Mouse (Mus musculus) urinary bladder, postnatal 25 days (tissue): ENCODE data around the gene Gm4869.

Experiments used
- DNase-seq: peaks from one replicate; pipeline ENCODE4 v3.0.0; 2022; ENCODE audit warnings: low spot score

The Gm4869 gene

GRCm38 (mm10) chr5:140526754-140527153, 81.3 kb downstream of the Gm4869 start:
- no peak for DNase-seq

- DNase-seq = no peak
Measured at GRCm38 (mm10) chr5:140538111-140538683, 92.8 kb downstream of the Gm4869 start.

- DNase-seq = peak; percentile 85
Measured at GRCm38 (mm10) chr5:140540106-140540505, 94.7 kb downstream of the Gm4869 start.

GRCm38 (mm10) chr5:140542811-140543575, 97.5 kb downstream of the Gm4869 start:
- no peak for DNase-seq
